Mouse (Mus musculus) spleen, postnatal 14 days (tissue): Measurements from ENCODE around the gene Plekha7.

Source experiments
- DNase-seq, 2 experiments: peaks; one replicate each; pipeline ENCODE4 v3.0.0; 2021 to 2022; ENCODE audit warnings: low spot score in 2 of 2

The Plekha7 gene

DNA sequence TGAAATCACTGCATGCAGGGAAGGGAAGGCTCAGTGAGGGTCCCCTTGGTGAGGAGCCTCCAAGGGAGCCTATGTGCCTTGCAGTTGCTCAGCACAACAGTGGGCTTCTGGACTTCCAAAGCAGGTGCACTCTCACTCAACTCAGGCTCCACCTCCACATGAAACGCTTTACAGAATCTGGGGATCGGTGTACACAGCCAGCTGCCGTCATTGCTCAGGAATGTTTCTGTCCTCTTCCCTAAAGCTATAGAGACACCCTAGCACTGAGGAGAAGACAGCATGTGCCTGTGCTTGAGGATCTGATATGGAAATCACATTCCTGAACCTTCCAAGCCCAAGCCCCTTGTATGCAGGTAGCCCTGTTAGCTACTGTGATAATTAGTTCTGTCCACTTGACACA lies 120.7 kb downstream of the Plekha7 start:
- DNase-seq = no peak

DNA sequence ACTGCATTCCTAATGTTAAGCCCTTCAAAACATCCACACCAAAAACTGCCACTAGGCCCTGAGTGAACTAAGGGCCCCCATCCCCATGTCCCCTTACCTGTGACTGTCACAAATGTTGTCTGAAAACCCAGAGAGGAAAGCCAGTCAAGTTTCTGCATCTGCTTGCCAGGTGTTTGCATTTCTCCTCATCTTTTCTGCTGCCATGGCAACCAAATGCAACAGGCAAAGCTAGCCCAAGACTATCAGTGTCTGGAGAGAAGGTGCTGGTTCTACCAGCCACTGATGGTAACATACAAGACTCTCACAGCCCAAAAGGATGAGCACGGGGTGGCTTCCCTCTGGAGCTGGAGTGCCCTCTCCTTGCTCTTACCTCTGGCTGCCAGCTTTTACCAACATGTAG lies 121.3 kb downstream of the Plekha7 start:
- DNase-seq = no peak

DNA sequence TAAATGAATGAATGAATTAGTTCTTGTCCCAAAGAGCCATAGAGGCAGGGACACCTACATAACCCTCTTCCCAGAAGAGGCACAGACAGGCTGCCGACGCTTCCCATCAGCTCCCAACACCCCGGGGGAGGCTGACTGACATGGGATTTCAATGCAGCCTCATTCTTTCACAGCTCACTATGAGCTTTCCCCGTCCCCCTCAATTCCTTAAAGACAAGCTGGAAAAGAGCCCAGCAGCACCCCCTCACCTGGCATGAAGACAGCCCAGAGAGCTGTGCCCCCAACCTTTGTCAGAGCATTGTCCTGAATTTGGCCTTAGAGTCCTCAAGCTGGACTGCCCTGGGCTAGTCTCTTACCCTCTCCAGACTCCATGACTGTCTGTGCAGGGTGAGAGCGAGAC lies 122.0 kb downstream of the Plekha7 start:
- DNase-seq = no peak

DNA sequence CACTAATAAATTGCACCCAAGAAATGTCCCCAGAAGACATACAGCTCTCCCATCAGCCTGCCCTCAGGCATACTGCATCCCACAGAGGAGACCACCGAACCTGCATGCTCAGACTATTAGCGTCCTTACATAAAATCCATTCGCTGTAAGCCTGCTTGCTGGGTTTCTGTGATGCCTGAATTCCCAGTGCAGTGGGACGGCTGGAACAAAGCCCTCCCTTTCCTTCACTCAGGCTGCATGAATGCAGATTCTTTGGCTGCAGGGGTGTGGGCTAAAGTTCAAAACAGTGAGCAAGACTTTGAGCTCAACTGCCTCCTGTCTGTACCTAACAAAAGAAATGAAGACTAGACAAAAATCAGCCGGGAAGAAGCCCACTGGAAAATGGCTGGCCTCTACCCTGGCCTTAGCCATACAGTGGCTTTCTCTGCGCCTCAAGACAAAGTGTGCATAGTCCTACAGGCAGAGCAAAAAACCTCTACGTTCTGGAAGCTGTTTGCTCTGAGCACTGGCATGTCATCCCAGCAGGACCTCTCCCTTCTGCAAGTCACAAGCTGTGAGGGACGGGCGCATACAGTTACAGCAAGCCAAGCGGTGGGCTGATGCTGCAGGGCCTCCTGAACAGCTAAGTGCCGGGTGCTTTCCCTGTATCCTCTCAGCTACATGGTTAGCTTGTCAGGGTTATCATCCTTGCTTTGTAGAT lies 123.7 kb downstream of the Plekha7 start:
- DNase-seq = no peak

DNA sequence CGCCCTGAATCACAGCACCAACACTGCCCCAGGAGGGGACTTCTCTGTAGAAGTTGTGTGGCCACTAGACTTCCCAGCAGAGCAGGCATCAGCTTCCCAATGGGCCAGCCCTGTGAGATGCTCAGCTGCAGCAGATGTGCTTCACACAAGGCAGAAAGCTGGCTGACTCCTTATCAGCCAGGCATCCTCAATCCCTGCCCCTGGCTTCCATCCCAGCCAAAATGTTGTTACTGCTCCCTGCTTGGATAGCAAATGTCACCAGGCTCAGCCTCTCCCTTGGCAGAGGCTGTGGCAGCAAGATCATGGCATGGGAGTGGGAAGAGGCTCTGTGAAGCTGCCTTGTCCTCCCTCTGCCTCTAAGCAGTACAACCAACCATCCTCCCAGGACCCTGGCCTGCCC lies 125.7 kb downstream of the Plekha7 start:
- DNase-seq = no peak

DNA sequence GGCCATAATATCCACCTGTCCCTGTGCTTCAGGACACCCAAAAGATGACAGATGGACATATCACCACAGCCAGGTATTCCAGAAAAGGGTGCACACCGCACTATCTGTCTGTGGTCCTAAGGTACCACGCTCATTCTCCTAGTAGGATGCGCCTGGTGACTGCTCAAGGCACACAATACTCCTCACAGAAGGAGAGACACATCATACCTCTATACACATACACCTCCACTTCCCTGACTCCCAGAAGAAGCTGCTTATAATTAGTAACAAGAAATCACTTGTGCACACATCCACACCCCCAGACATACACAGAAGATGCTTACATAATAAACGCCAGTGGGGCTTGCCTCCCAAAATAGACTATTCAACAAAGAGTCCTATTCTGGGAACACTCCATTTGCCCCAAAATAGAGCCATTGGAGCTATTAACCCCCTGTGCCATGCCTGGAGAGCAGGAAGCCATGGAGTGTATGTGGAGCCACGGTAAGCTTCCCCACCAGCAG lies 126.7 kb downstream of the Plekha7 start:
- no peak for DNase-seq

DNA sequence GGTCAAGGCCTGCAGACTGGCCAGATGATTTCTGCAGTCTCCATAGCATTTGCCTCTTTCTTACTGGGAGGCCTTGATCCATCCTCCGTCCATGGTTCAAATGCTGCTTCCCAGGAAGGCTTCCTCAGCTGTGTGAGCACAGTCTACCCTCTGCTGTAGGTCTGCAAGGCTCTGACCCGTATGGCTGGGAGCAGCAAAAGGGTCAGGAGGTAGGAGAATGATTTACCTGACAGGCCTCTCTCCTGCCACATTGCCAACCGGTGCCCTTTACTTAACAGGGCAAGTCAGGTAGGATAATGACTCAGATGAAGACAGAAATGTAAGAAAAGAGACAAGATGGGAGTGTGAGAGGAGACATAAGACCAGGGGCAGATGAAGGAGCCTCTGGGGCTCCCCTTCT lies 129.3 kb downstream of the Plekha7 start:
- DNase-seq = no peak

DNA sequence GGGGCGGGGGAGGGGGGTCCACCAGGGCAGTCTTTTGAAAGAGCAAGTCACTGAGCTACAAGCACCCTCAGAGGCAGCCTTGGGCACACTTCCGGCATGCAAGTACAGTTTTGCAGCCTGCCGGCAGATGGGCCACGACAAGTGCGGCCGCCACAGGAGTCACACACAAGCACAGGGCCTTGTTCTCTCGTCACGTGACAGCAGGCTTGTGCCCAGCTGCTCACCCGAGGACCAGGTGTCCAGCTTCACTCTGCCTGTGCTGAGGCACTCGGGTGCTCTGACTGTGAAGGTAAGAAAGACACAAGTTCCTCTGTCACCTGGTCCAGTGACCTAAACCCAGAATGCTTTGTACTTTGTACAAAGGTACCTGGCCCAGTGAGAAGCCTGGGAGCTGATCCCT lies 135.4 kb downstream of the Plekha7 start:
- DNase-seq = no peak

DNA sequence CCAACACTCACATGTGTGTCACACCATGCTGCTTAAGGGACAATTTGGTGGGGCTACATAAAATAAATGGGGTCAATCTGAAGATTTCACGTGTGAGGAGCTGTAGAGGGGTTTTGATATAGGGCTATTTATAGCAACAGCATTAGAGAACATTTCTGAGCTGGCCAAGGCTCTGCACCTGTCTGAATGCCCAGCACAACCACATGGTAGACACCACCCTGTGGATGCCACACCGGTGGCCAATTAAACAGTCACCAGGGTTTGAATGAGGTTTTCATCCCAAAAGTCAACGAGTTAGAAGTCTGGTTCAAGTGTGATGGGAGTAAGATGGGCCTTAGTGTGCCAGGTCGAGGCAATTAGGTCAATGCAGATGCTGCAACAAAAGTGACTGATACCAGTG lies 138.8 kb downstream of the Plekha7 start:
- DNase-seq = no peak

DNA sequence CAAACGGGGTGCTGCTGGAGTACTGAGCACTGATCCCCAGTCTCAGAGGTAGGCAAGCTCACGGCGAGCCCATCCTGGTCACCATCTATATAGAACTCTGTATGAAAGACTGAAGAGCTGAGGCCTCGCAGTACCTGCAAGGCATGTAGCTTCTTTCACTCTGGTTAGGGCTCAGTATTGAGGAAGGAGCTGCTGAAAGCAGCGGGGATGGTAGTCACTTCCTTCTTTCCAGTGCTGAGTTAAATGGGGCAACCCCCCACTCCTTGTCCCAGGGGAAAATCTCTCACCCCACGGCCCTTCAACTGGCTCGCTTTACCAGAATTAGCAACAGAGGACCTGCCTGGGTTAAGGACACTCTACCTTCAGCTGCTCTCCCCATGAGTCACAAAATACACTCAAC lies 140.0 kb downstream of the Plekha7 start:
- no peak for DNase-seq

DNA sequence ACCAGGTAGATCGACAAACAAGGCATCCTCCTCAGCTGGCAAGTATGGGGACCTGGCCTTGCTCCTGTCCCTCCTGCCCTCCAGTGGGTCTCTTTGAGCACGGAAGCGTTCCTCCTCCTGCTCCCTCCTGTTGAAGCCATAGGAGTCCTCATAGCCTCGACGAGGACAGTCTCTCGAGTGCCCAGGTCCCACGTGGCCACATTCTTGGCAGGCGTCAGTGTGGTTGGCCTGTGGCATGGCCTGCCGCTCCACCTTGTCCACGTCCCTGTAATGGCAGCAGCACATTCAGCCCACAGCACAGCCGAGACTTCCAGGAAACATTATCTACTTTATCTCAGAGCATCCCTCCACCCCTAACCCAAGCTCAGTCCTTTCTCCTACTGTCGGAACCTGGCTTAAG lies 143.9 kb downstream of the Plekha7 start:
- no peak for DNase-seq

DNA sequence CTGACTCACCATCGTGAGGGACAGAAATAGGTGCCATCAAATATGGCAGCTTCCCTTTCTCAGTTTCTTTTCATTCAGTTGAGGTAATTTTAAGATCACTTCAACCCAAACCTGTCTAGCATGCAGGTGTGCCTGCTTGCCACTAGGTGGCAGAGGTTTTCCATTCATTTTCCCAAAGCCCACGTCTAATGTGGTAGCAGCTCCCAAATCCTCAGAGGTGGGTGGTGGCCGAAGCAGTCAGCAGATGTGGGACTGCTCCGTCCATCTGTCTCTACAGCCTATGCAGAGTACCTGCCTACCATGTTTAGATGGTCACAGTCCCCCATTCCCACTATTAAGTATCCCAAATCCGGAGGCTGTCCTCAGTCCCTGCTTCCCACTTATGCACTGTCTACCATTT lies 146.6 kb downstream of the Plekha7 start:
- DNase-seq = no peak

DNA sequence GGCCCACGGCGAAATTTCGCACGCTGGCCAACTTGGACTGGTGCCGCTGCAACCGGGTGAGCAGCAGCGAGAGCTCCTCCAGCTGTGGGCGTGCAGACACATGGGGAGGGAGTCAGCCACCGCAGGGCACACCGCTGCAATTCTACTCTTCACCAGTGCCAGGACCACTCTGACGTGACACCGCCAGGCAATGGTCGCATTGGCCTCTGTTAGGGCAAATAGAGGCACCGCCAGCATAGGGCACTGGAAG lies 151.4 kb downstream of the Plekha7 start:
- DNase-seq = no peak

DNA sequence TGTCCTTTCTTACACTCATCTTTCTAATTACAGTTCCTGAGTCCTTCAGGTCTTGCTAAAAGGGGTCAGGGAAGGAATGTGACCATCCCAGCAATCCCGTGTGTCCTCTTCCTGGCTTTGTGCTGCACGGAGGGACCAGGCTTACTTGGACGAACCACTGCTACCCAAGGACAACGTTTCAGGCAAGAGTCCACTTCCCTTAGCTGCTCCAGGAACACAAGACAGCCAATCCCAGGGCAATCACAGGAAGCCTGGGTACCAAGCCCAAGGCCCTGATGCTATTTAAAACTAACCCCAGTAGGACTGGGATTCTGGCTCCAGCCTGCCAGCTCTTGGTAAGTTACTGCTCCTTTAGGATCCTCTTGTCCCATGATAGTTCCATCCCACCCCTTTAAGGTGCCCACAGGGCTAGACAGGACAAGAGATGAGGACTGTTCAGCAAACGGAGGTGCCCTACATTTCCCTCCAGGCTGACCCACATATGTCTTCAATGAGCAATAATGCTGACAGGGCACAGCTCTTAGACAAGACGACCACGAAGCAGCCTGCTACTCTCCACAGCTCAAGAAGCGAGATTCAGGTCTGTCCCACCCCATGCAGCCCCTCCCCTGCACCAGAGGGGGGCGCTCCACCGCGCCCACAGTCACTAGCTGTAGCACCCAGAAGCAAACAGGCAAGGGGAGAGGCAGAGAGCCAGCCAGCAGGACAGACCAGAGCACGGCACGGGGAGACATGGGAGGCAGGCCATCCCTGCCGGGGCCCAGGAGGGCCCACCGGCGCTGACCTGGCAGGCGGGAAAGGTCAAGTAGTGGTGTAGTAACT lies 151.9 kb downstream of the Plekha7 start:
- no peak for DNase-seq

DNA sequence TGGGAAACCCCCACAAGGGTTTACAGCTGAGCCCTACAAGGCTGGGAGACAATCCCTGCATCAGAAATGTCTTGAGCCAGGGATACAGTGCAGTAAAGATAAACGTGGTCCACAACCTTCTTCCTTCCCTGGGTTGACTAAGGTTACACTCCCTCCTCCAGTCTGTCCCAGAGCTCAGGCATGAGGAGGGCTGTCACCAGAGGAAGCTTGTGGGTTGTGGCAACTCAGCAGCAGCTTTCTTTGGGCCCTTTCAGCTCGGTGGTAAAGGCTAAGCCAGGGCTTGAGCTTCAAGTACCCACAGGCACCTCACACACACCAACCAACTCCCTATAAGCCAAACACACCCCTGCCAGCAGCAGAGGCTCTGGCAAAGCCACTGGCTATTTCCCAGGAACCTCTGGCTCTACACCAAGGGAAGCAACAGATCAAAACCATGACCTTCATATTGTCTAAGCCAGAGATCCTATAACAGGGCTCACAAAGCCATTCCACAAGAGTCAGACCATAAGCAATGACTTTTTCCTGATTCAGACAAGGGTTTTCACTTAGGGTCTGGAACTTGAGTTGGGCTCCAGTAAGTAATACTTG lies 154.3 kb downstream of the Plekha7 start:
- no peak for DNase-seq

DNA sequence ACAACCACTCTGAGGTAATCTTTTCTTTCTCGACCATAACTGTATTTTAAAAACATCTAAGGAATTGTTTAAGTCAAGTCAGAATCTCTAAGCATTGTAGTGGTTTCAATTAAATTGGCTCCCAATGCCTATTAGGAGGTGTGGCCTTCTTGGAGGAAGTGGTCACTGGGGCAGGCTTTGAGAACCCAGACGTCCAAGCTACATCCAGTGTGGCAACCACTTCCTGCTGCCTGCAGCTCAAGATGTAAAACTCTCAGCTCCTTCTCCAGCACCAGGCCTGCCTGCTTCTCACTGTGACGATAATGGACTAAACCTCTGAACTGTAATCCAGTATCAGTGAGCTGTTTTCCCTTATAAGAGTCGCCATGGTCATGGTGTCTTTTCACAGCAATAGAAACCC lies 158.6 kb downstream of the Plekha7 start:
- no peak for DNase-seq

DNA sequence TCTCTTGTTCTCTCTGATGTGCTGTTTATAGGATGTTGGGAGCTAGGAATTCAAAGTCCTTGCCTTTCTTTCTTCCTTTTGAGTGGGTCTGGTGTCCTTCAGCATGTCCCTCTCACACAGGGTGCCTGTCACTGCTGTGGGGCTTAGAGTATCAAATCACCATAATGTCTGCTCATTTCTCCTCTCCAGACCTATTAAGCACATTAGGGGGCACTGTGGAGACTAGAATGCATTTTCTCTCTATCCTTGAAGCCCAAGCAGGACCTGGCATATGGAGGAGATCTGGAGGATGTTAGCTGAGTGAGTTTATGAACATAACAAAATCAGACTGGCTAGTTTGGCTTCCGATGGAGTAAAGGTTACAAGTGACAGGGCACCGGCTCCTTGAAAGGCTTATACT lies 161.1 kb downstream of the Plekha7 start:
- DNase-seq = no peak

DNA sequence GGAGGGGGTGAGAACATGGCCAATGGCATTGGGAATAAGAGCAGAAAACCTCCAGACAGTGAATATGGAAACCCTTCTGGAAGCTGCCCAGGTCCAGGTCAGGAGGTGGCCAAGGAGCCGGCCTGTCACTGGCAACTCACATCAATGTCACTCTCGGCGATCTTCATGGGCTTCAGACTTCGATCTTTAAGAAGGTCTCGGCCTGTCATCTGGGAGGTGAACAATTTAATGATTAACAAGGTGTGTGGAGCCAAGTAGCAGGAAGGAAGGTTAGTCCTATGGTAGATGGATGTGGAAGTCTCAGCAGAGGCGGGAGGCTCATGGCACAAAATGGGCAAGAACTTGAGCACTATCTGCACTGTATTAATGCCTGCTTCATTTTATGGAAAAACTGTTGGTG lies 163.1 kb downstream of the Plekha7 start:
- no peak for DNase-seq

DNA sequence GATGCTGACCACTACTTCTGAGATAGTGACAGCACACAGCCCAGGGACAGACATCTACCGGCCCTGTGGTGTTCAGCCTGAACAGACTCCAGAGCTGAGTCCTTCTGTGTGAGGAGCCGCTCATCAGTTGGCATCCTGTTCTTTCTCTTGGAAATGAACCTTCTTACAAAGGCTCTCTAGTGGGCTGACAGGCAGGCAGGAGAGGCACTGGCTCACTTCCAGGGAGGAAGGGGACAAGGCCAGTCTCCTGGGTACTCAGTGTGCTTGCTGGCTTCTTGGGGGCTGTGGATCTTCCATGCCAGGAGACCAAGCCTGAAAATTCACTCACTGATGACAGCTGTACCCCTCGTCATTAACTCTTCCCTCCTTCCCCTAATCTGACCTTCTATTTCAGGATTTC lies 170.5 kb downstream of the Plekha7 start:
- no peak for DNase-seq

DNA sequence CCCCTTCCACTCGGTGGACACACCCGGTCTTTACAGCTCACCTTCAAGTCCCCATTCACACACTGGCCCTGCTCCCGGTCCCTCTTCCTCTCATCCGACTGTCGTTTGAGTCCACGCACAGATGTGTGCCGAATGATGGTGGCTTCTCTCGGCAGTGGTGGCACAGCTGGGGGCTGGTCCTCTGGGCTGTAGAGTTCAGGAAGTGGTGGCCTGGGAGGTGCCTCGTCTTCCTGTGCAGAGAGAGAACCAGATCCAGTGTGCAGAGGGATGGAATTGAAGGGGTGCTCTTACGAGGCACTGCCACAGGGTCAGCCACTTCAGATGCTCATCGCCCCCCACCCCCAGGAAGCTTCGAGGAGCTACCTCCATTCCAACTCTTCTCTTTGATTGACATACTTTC lies 171.0 kb downstream of the Plekha7 start:
- no peak for DNase-seq

DNA sequence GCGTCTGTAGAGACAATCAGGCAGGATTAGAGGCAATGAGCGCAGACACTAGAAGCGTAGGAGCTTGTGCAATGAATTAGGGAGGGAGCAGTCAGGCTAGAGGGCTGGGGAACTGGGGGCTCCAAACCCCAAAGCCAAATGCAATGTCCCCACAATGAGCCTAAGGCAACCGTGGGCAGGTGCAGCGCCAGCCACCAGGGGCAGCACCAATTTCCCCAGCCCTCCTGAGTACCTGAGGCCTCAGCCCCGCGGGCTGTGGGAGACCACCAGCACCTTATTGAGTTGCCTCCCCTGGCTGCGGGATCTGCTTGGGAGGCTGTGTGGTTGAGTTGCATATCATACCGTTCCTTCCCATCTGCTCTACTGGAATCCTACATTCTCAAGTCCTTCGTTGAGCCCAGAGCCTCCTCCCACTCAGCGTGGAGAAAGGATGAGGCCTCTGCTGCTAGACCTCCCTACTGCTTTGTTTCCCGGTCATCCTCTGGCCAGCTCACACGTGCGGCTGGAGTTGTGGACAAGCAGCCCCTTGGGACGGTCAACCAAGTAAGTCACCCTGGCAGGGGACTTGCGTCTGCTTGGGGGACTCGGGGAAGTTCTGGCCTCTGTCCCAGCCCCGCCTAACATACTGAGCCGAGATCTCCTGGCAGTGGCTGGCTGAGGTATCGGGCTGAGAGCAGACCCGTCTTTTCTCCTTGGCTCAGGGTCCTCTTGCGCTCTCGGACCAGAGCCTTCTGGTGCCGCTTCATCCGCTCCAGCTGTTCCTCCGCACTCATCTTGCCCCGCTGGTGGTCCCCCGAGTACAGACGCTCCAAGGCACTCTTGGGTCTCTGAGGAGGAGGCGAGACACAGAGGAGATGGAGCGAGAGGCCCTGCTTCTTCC lies 173.5 kb downstream of the Plekha7 start:
- DNase-seq = no peak

DNA sequence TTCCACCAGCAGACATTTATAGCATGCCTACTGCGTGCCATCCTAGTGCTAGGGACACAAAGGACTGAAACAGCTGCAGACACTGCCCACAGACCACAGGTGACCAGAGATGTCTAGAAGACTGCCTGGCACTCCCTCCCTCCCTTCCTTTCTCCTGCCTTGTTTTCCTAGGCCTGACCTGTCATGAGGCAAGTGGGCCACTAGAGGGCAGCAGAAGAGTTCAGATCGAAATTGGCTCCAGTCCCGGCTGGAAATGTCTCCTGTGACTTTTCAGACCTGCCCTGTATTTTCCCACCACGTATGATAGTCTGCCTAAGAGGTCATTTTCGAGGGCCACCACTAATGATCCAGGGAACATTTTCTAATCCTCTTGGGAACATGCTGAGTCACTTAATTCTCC lies 176.1 kb downstream of the Plekha7 start:
- DNase-seq = peak; percentile 19 to 57
